11 mouse cellular contexts compared by ENCODE assay signal in the genomic region with DNA sequence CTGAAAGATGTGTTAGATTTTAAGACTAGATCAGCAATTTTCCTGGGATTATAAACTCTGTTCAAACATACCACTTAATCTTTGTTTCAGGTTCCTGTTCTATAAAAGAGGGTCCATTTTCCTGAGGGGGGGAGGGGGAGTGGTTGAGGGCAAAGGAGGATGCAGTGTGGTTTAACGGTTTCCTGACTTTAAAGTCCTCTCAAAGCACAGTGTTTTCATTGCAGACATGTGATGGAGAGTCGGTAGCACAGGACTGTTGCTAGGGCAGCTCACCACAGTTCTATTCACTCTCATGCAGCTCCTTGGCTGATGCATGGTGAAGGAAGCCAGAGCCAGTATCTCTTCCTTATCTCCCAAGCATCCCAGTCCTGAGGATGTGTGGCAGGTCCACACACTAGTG.
DNase-seq lines count a peak whose midpoint lies in the region; ATAC-seq and TF ChIP-seq lines count a peak whose summit lies in the region.
"Had no signal": no experiment of that assay in that cellular context is flagged by ENCODE, and none has a peak within 500 bp of the region (broad histone marks: within the 10 kb centered on the region; RNA-seq: fewer than 3 reads in every experiment).

No protein-coding gene starts in this region.

- no peak for DNase-seq in heart, adult 9 months (ENCODE audit: low spot score in 2 of 2)
- peak; percentile 45 to 52 for DNase-seq in spleen, adult 18-20 months
- DNase-seq in spleen, postnatal 14 days (ENCODE audit: low spot score in 2 of 2): no peak
- no peak for DNase-seq in liver, postnatal 0 days
- DNase-seq in thymus, postnatal 36 days: peak; percentile 75 to 78
- no peak for DNase-seq in adrenal gland, postnatal 36 days
- DNase-seq: cerebellum, adult 11 months had no signal

- H3K27me3 ChIP-seq in heart, embryonic 13.5 days (replicated peaks): no peaks in the 10 kb centered on the region
- no peaks in the 10 kb centered on the region for H3K27me3 ChIP-seq in liver, postnatal 0 days (ENCODE audit: insufficient read depth, low read length)
- no peaks in the 10 kb centered on the region for H3K27me3 ChIP-seq in intestine, embryonic 15.5 days (replicated peaks)
- H3K27me3 ChIP-seq: hindbrain, embryonic 15.5 days had no signal

- WGBS in heart, embryonic 13.5 days: 27% methylated on average over 2 of the region's 2 CpGs
- 19% methylated on average over 2 of the region's 2 CpGs for WGBS in liver, postnatal 0 days (ENCODE audit: insufficient replicate concordance)
- 33% methylated on average over 2 of the region's 2 CpGs for WGBS in intestine, embryonic 15.5 days

- peak; percentile 57; the same call in 1 of the 2 replicates for TF ChIP-seq EP300 in liver, postnatal 0 days (IDR thresholded peaks at IDR 0.05; ENCODE audit: low read depth)

- 0 out of 2 replicates have a peak overlapping the region, but pooled peaks have one; percentile 20 for H3K27ac ChIP-seq in heart, embryonic 13.5 days (replicated peaks)
- H3K27ac ChIP-seq in liver, postnatal 0 days (ENCODE audit: low read depth): peak overlapping the region; percentile 79
- H3K27ac ChIP-seq in intestine, embryonic 15.5 days: no peak overlapping the region
- H3K27ac ChIP-seq: hindbrain, embryonic 15.5 days had no signal

- H3K36me3 ChIP-seq in heart, embryonic 13.5 days: no peaks in the 10 kb centered on the region
- no peaks in the 10 kb centered on the region for H3K36me3 ChIP-seq in liver, postnatal 0 days (replicated peaks; ENCODE audit: insufficient read depth, low read length)
- H3K36me3 ChIP-seq in intestine, embryonic 15.5 days: no peaks in the 10 kb centered on the region
- H3K36me3 ChIP-seq: hindbrain, embryonic 15.5 days had no signal

- peaks cover 31% of the 10 kb centered on the region for H3K4me1 ChIP-seq in heart, embryonic 13.5 days
- peaks cover 26% of the 10 kb centered on the region for H3K4me1 ChIP-seq in liver, postnatal 0 days (ENCODE audit: insufficient read depth)
- no peaks in the 10 kb centered on the region for H3K4me1 ChIP-seq in intestine, embryonic 15.5 days (replicated peaks)

- no peak for ATAC-seq in heart, embryonic 13.5 days (ENCODE audit: extremely low read depth, insufficient number of reproducible peaks, low FRiP score, low TSS enrichment)
- ATAC-seq in liver, postnatal 0 days: 0 out of 2 replicates have a peak, but pooled peaks have one; percentile 12
- ATAC-seq in intestine, embryonic 15.5 days: no peak

- H3K9ac ChIP-seq in heart, embryonic 13.5 days: no peak overlapping the region
- H3K9ac ChIP-seq in liver, postnatal 0 days (replicated peaks): no peak overlapping the region
- H3K9ac ChIP-seq in intestine, embryonic 15.5 days: no peak overlapping the region
- H3K9ac ChIP-seq: hindbrain, embryonic 15.5 days had no signal

- no peak overlapping the region for H3K4me2 ChIP-seq in heart, embryonic 13.5 days
- H3K4me2 ChIP-seq in liver, postnatal 0 days (ENCODE audit: low read depth, low read length): no peak overlapping the region
- no peak overlapping the region for H3K4me2 ChIP-seq in intestine, embryonic 15.5 days (replicated peaks)
- H3K4me2 ChIP-seq: hindbrain, embryonic 15.5 days had no signal

- TF ChIP-seq CTCF in liver, postnatal 0 days (IDR thresholded peaks at IDR 0.05; ENCODE audit: low read depth): no peak

- H3K9me3 ChIP-seq in heart, embryonic 13.5 days: no peaks in the 10 kb centered on the region
- no peaks in the 10 kb centered on the region for H3K9me3 ChIP-seq in liver, postnatal 0 days (ENCODE audit: low read length)
- H3K9me3 ChIP-seq in intestine, embryonic 15.5 days: no peaks in the 10 kb centered on the region
- H3K9me3 ChIP-seq: hindbrain, embryonic 15.5 days had no signal

- H3K4me3 ChIP-seq in heart, embryonic 13.5 days: no peak overlapping the region
- H3K4me3 ChIP-seq in liver, postnatal 0 days (ENCODE audit: low read depth, low read length): no peak overlapping the region
- H3K4me3 ChIP-seq in intestine, embryonic 15.5 days (replicated peaks): no peak overlapping the region
- H3K4me3 ChIP-seq: hindbrain, embryonic 15.5 days; myocyte had no signal

Comparison
In these comparisons a context has a peak if more than half of its experiments do, and no peak if none do; other contexts are left out.
1. DNase-seq: peak in spleen, adult 18-20 months (2 of 2) and thymus, postnatal 36 days (2 of 2); none in heart, adult 9 months (0 of 2), spleen, postnatal 14 days (0 of 2), liver, postnatal 0 days (single experiment) and adrenal gland, postnatal 36 days (0 of 2).